Mouse (Mus musculus): Measurements from ENCODE around the gene Vps51.

Gene Vps51

GRCm38 (mm10) chr19:6076564-6077393, at the start of gene Vps51:
Gene Vps51 (minus strand): TSS chr19:6077231.
- DNase-seq (ENCODE audit: low spot score) = peak; percentile 56

DNA sequence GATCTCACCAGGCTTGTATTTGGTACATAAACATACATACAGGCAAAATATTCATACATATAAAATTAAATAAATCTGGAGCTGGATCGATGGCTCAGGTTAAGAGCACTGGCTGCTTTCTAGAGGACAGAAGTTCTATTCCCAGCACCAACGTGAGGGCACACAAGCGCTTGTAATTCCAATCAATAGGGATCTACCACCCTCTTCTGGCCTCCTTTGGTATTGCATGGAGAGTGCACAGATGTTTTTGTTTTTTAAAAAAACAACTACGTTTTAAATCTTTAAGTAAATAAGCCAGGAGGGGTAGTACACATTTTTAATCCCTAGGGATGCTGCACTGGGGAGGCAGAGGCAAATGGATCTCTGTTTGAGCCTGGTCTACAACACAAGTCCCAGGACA, 49.3 kb upstream of the Vps51 start:
- DNase-seq (ENCODE audit: low spot score) = no peak

GRCm38 (mm10) chr19:6124898-6125297, 47.9 kb upstream of the Vps51 start:
- no peak for DNase-seq (ENCODE audit: low spot score)

DNA sequence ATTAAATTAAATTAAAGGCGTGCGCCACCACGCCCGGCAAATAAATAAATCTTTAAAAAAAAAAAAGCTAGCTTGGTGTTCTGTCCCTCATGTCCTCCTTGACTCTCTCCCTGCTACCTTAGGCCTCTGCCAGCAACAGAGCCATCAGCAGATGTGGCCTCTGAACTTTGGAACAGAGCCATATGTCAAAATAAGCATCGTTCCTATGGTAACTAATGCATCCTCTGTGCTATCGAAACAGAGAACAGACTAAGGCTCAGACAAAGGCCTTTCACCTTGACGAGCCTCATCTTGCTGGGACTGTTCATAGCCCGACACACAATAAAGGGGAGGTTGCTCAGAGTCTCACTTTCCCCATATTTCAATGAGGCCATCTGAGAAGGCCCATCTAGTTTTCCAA, 46.3 kb upstream of the Vps51 start:
- DNase-seq (ENCODE audit: low spot score) = no peak

- DNase-seq (ENCODE audit: low spot score) = no peak
Observed at GRCm38 (mm10) chr19:6121761-6122160, 44.7 kb upstream of the Vps51 start.

DNA sequence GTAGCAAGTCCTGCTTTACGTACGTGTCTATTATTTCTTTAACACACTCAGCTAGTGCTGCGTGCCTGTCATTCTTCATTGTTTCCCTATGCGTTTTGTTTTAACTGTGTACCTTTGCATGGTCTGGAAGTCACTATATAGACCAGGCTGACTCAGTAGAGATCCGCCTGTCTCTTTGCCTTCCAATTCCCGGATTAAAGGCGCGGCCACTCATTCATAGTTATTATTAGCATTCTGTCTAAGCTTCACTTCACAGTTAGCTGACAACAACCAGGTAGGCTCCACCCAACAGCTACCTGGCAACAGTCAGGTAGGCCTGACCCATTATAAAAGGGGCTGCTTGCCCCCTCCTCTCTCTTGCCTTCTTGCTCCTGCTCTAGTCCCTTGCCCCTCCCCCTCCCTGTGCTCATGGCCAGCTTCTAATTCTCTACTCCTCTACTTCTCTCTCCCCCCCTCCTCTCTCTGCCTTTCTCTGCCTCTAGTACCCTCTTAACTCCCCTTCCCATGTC, 41.7 kb upstream of the Vps51 start:
- no peak for DNase-seq (ENCODE audit: low spot score)

GRCm38 (mm10) chr19:6117986-6118676, 41.1 kb upstream of the Vps51 start, which contains the start of gene Sac3d1:
Gene Sac3d1 (minus strand): TSS chr19:6118650.
- peak; percentile 62 for DNase-seq (ENCODE audit: low spot score)

- DNase-seq (ENCODE audit: low spot score) = no peak
Observed at GRCm38 (mm10) chr19:6117346-6117985, 40.4 kb upstream of the Vps51 start.

DNA sequence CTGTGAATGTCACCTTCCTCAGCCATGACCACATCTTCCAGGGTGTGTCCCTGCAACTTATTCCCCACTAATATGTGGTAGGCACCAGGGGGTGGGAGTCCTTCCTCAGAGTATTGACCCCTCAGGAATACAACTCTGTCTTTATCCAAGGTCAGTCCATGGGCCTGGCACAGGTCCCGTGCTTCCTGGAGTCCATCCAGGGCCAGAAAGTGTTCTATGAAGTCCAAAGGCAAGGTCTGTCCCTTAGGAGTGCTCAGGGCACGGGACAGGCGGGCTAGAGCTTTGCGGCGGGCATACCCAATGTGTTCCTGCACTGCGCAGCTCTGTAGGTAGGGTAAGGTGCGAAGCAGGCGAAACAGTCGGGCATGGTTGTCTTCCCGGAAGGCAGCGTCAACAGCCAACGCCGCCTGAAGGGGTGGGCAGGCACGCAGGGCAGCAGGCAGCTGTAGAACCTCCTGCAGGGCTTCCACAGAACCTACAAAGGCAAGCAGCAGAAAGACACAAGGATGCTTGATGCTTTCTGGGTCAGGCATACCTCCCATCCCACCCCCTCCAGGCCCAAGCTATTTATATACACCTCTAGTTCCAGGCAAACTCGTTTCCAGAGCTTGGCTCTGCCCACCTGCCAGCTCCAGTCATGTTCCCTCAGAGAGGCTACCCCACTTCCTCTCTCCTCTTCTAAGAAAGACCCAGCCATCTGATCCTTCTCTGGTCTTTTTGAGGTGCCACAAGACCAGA, 39.3 kb upstream of the Vps51 start:
- no peak for DNase-seq (ENCODE audit: low spot score)

- DNase-seq (ENCODE audit: low spot score) = no peak
Observed at GRCm38 (mm10) chr19:6113116-6113515, 36.1 kb upstream of the Vps51 start.

- no peak for DNase-seq (ENCODE audit: low spot score)
Observed at GRCm38 (mm10) chr19:6105586-6105985, 28.6 kb upstream of the Vps51 start, which contains the start of gene Naaladl1. Gene Naaladl1 (plus strand): TSS chr19:6105782.

GRCm38 (mm10) chr19:6104476-6104875, 27.4 kb upstream of the Vps51 start:
- DNase-seq (ENCODE audit: low spot score) = no peak

- DNase-seq (ENCODE audit: low spot score) = no peak
Observed at GRCm38 (mm10) chr19:6102169-6102853, 25.3 kb upstream of the Vps51 start.

- no peak for DNase-seq (ENCODE audit: low spot score)
Observed at GRCm38 (mm10) chr19:6101186-6101585, 24.2 kb upstream of the Vps51 start.

- no peak for DNase-seq (ENCODE audit: low spot score)
Observed at GRCm38 (mm10) chr19:6097847-6098246, 20.8 kb upstream of the Vps51 start.

DNA sequence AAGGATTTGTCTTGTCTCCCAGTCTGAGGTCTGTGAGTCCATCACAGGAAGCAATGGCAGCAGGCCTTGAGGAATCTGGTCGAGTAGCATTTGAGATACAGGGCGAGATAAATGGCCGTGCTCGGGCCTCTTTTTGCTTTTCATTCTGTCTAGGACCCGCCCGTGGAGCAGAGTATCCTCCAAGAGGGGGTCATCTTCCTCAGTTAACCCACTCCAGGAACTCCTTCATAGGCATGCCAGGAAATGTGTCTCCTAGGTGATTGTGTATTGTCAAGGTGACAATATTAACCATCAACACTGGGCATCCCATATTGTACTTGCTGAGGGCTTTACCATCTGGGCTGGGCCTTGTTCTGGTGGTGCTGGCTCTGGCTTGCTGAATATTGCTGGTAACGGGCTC, 17.1 kb upstream of the Vps51 start, which contains the start of gene AC131692.1:
Gene AC131692.1 (plus strand): TSS at position 301 of the 400 bp plus-strand sequence.
- DNase-seq (ENCODE audit: low spot score) = no peak

- DNase-seq (ENCODE audit: low spot score) = no peak
Observed at GRCm38 (mm10) chr19:6088841-6089240, 11.8 kb upstream of the Vps51 start.

- no peak for DNase-seq (ENCODE audit: low spot score)
Observed at GRCm38 (mm10) chr19:6085417-6085879, 8.4 kb upstream of the Vps51 start.

DNA sequence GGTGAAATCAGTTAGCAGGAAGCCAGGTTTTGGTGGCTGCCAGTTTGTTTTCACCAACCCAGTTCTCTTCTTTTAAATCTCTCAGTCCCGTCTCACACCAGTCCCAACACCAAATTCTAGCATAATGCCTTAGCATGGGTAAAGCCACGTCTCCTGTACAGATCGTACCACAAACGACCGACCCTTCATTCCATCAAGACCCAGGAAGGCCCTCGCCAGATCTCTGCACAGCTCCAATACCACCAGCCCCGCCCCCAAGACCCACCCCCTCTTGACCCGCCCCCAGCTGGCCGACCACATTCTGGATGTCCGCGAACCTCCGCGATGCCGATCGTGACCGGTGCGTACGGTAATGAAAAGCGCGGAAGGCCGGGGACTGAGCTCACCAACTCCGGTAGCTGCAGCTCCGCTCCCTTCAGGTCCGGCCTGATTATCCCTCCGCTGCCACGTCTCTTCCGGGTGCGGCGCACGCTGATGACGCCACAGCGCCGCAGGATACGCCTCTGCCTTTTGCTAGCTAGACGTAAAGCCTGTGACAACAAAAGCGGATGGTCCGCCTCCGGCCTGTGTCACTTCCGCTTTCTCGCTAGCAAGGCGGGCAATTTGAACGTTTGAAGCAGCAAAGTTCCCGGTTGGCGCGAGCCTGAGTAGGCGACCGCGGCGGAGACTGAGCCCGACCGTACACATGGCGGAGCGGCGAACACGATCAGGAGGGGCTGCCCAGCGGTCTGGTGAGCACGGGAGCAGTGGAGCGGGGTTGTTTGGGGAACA, 7.6 kb upstream of the Vps51 start, which contains the start of the genes Zfpl1 and Cdca5:
Gene Zfpl1 (minus strand): TSS at position 479 of the 771 bp plus-strand sequence.
Gene Cdca5 (plus strand): TSS at position 506 of the 771 bp plus-strand sequence.
- peak; percentile 86 for DNase-seq (ENCODE audit: low spot score)

- no peak for DNase-seq (ENCODE audit: low spot score)
Observed at GRCm38 (mm10) chr19:6082156-6082555, 5.1 kb upstream of the Vps51 start, which contains the start of gene Gm28374. Gene Gm28374 (minus strand): TSS chr19:6082256.
